Mouse (Mus musculus): ENCODE measurements around the gene Fam69a. TPM values are rescaled to one million over a fixed set of nuclear protein-coding genes. Genes with fewer than 3 reads are reported as not detected.

Fam69a gene
- polyA plus RNA-seq, 1 experiment, result 13.5 TPM

GRCm38 (mm10) chr5:107874561-107875260 is 112.2 kb downstream of the Fam69a start, which contains the start of gene Evi5:
Evi5 (minus strand) TSS chr5:107875107.
- WGBS, result 39% methylated on average over 4 of the region's 4 CpGs
- Histone ChIP-seq H3K27ac (ENCODE audit: control insufficient read depth, insufficient read depth, low read depth, low read length, poor library complexity) (peak within 1 kb of the TSS; percentile 87), H3K4me3 (replicated peaks; ENCODE audit: control insufficient read depth, low read depth, low read length) (peak within 1 kb of the TSS; percentile 71), H3K4me1 (ENCODE audit: control insufficient read depth, insufficient read depth, low read length) (peaks cover 1% of the 10 kb centered on the region; the same call in 1 of the 2 replicates)
- TF ChIP-seq POLR2A (IDR thresholded peaks at IDR 0.05; ENCODE audit: borderline replicate concordance, control insufficient read depth, low read depth, low read length), result no peak
- TF ChIP-seq CTCF (IDR thresholded peaks at IDR 0.05; ENCODE audit: control insufficient read depth, insufficient read depth, low read length), result no peak

- WGBS, result 54% methylated on average over 7 of the region's 7 CpGs
- Histone ChIP-seq H3K4me1 (ENCODE audit: control insufficient read depth, insufficient read depth, low read length) (peaks cover 1% of the 10 kb centered on the region; the same call in 1 of the 2 replicates), H3K27ac (ENCODE audit: control insufficient read depth, insufficient read depth, low read depth, low read length, poor library complexity) (peak overlapping the region; percentile 87), H3K4me3 (replicated peaks; ENCODE audit: control insufficient read depth, low read depth, low read length) (peak overlapping the region; percentile 71)
- TF ChIP-seq POLR2A (IDR thresholded peaks at IDR 0.05; ENCODE audit: borderline replicate concordance, control insufficient read depth, low read depth, low read length) (no peak), CTCF (IDR thresholded peaks at IDR 0.05; ENCODE audit: control insufficient read depth, insufficient read depth, low read length) (no peak)
These were observed 113.0 kb downstream of the Fam69a start for GRCm38 (mm10) chr5:107873886-107874302.

DNA sequence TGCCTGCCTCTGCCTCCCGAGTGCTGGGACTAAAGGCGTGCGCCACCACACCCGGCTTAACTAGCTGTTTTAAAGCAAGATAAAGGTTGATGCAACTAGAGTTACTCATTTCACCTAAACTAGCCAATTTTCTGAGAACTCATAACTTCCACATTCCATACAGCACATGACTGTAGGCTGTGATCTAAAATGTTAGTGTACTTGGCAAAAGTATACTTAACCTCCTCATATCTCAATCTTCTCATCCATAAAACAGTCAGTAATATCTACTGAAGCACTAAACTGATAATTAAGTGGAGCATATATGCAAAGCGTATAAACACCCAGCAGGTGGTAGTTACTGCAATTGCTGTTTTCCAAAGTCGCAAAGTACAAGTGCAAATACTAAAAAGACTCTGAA is 113.6 kb downstream of the Fam69a start:
- TF ChIP-seq CTCF (IDR thresholded peaks at IDR 0.05; ENCODE audit: control insufficient read depth, insufficient read depth, low read length) (no peak), POLR2A (IDR thresholded peaks at IDR 0.05; ENCODE audit: borderline replicate concordance, control insufficient read depth, low read depth, low read length) (no peak)
- Histone ChIP-seq H3K4me3 (replicated peaks; ENCODE audit: control insufficient read depth, low read depth, low read length) (peak overlapping the region; percentile 71), H3K27ac (ENCODE audit: control insufficient read depth, insufficient read depth, low read depth, low read length, poor library complexity) (no peak overlapping the region; the same call in 1 of the 2 replicates), H3K4me1 (ENCODE audit: control insufficient read depth, insufficient read depth, low read length) (no peaks in the 10 kb centered on the region; the same call in 1 of the 2 replicates)
- 69% methylated on average over 6 of the region's 6 CpGs for whole genome bisulfite sequencing

- Histone ChIP-seq H3K4me3 (replicated peaks; ENCODE audit: control insufficient read depth, low read depth, low read length) (no peak overlapping the region), H3K27ac (ENCODE audit: control insufficient read depth, insufficient read depth, low read depth, low read length, poor library complexity) (no peak overlapping the region), H3K4me1 (ENCODE audit: control insufficient read depth, insufficient read depth, low read length) (peaks cover 3% of the 10 kb centered on the region; the same call in 1 of the 2 replicates)
- no peak for TF ChIP-seq CTCF (IDR thresholded peaks at IDR 0.05; ENCODE audit: control insufficient read depth, insufficient read depth, low read length)
- no peak for TF ChIP-seq POLR2A (IDR thresholded peaks at IDR 0.05; ENCODE audit: borderline replicate concordance, control insufficient read depth, low read depth, low read length)
- WGBS, result 11% methylated on average over 2 of the region's 2 CpGs
These were observed 117.2 kb downstream of the Fam69a start for GRCm38 (mm10) chr5:107869701-107870100.

DNA sequence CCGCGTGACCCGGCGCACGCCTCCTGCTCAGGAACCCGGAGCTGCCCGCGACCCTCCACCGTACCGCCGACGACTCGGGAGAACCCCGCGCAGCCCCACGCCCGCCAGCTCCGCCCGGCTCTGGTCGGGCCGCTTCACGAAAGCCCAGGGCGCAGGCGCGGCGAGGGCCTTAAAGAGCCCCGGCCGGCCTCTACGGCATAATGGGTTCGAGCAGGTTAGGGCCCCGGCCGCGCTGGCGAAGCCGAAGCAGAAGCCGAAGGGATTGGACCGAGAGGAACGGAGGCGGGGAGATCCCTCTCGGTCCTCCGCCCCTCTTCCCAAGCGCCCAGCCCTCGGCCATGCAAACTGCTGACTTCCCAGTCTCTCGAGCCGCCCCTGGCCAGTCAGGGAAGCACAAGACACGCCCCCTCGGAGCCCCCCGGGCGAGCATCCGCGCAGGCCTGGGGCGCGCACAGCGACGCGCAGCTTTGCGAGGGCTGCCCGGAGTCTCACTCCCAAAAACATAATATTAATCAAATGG is 117.9 kb downstream of the Fam69a start:
- Histone ChIP-seq H3K27ac (ENCODE audit: control insufficient read depth, insufficient read depth, low read depth, low read length, poor library complexity) (peak overlapping the region; percentile 98), H3K4me1 (ENCODE audit: control insufficient read depth, insufficient read depth, low read length) (peaks cover 3% of the 10 kb centered on the region; the same call in 1 of the 2 replicates), H3K4me3 (replicated peaks; ENCODE audit: control insufficient read depth, low read depth, low read length) (peak overlapping the region; percentile 85)
- no peak for TF ChIP-seq CTCF (IDR thresholded peaks at IDR 0.05; ENCODE audit: control insufficient read depth, insufficient read depth, low read length)
- peak; percentile 64; the same call in 1 of the 2 replicates for TF ChIP-seq POLR2A (IDR thresholded peaks at IDR 0.05; ENCODE audit: borderline replicate concordance, control insufficient read depth, low read depth, low read length)
- under 1% methylated on average over 58 of the region's 58 CpGs for WGBS

- Histone ChIP-seq H3K27ac (ENCODE audit: control insufficient read depth, insufficient read depth, low read depth, low read length, poor library complexity) (peak overlapping the region; percentile 98), H3K4me1 (ENCODE audit: control insufficient read depth, insufficient read depth, low read length) (peaks cover 3% of the 10 kb centered on the region; the same call in 1 of the 2 replicates), H3K4me3 (replicated peaks; ENCODE audit: control insufficient read depth, low read depth, low read length) (peak overlapping the region; percentile 85)
- TF ChIP-seq CTCF (IDR thresholded peaks at IDR 0.05; ENCODE audit: control insufficient read depth, insufficient read depth, low read length) (no peak), POLR2A (IDR thresholded peaks at IDR 0.05; ENCODE audit: borderline replicate concordance, control insufficient read depth, low read depth, low read length) (peak; percentile 48; the same call in 1 of the 2 replicates)
- under 1% methylated on average over 82 of the region's 82 CpGs for WGBS
These were observed 118.6 kb downstream of the Fam69a start for GRCm38 (mm10) chr5:107867970-107868904.

DNA sequence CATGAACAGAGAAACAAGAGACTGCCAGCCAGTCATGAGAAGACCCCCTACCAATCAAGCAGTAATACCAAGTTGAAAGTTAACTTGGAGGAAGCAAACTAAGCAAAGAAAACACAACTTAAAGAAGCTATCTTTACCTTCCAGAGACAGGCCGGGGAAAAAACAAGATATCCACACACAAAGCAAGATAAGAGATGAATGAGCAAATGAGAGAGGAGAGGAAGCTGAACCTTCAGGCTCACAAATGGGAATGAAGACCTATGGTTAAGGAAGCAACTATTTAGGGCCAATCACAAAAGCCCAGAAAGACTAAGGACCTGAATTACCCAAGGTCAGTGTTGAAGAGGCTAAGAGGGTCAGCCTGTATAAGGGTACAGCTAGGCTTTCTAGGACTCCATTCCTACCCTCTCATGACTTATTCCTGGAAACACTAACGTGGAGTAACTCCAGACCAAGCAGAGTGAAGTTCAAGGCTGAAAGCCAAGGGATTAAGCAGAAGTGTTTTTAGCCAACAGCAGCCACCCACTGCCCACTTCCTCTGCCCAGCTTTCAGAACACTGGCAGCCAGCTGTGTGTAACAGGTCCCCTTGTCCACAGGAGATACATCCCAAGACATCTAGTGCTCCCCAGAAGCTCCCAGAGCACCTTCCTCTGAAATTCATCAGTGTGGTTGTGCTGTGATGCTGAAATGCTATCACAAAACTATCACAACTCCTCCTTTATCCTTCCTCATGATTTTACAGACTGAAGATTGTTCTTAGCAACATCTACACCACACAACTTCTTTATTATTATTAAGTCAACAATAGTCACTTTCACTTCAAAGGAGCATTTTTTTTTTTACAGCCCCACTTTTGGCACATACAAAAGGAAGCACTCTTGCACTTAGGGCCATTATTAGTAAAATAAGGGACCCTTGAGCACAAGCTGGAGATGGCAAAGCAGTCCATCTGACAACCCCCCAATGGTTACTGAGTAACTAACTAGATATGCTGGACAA is 120.5 kb downstream of the Fam69a start:
- TF ChIP-seq POLR2A (IDR thresholded peaks at IDR 0.05; ENCODE audit: borderline replicate concordance, control insufficient read depth, low read depth, low read length) (no peak), CTCF (IDR thresholded peaks at IDR 0.05; ENCODE audit: control insufficient read depth, insufficient read depth, low read length) (no peak)
- 17% methylated on average over 2 of the region's 2 CpGs for WGBS
- H3K27ac ChIP-seq (ENCODE audit: control insufficient read depth, insufficient read depth, low read depth, low read length, poor library complexity), result peak overlapping the region; percentile 79
- peaks cover 3% of the 10 kb centered on the region; the same call in 1 of the 2 replicates for H3K4me1 ChIP-seq (ENCODE audit: control insufficient read depth, insufficient read depth, low read length)
- H3K4me3 ChIP-seq (replicated peaks; ENCODE audit: control insufficient read depth, low read depth, low read length), result peak overlapping the region; percentile 24
